Mouse (Mus musculus) forebrain, embryonic 14.5 days (tissue): ENCODE data around the gene Rgl1. TPM values are rescaled to one million over a fixed set of nuclear protein-coding genes. Genes with fewer than 3 reads are reported as not detected.

ENCODE experiments used
- ATAC-seq: fragments of 200-750 bp; cut with Nextera tagmentation; 2 replicates; pipeline ENCODE4 v1.8.0; 2017; ENCODE audit warnings: mild to moderate bottlenecking, moderate library complexity
- DNase-seq: peaks from one replicate; pipeline ENCODE4 v3.0.0-alpha.2; 2015; ENCODE audit warnings: low spot score
- H3K27ac ChIP-seq: fragments of 300-500 bp; sonication (generic); 2 replicates; pipeline ENCODE4 v1.5.1; 2014; ENCODE audit warnings: low read depth, mild to moderate bottlenecking, control low read depth, low read length, moderate library complexity
- H3K27me3 ChIP-seq: fragments of 300-500 bp; sonication (generic); replicated peaks from 2 replicates; pipeline ENCODE4 v1.6.1; 2014; ENCODE audit warnings: low read length, control low read depth, mixed read lengths; ENCODE audit not compliant: control insufficient read depth, insufficient read depth
- H3K36me3 ChIP-seq: fragments of 300-500 bp; sonication (generic); 2 replicates; pipeline ENCODE4 v1.6.1; 2014; ENCODE audit warnings: low read length, control low read depth; ENCODE audit not compliant: control insufficient read depth, insufficient read depth
- H3K4me1 ChIP-seq: fragments of 300-500 bp; sonication (generic); 2 replicates; pipeline ENCODE4 v1.6.1; 2014; ENCODE audit warnings: antibody characterized with exemption, low read length, control low read depth; ENCODE audit not compliant: control insufficient read depth, insufficient read depth
- H3K4me2 ChIP-seq: fragments of 300-500 bp; sonication (generic); 2 replicates; pipeline ENCODE4 v1.6.1; 2014; ENCODE audit warnings: mild to moderate bottlenecking, control low read depth, low read length
- H3K4me3 ChIP-seq: fragments of 300-500 bp; sonication (generic); 2 replicates; pipeline ENCODE4 v1.5.1; 2014; ENCODE audit warnings: low read depth, low read length, control low read depth
- H3K9ac ChIP-seq: fragments of 300-500 bp; sonication (generic); 2 replicates; pipeline ENCODE4 v1.6.1; 2014; ENCODE audit warnings: mild to moderate bottlenecking, low read length, control low read depth, moderate library complexity
- H3K9me3 ChIP-seq: fragments of 300-500 bp; sonication (generic); replicated peaks from 2 replicates; pipeline ENCODE4 v1.6.1; 2016; ENCODE audit warnings: low read length, control low read depth, mixed read lengths; ENCODE audit not compliant: control insufficient read depth
- WGBS: fragments of 180-500 bp; shearing (Covaris S2); extraction: QIAGEN DNeasy Blood & Tissue Kit; methylation state at CpG from one replicate; pipeline ENCODE4 v1.1.7; 2014; 5-methylcytosine and 5-hydroxymethylcytosine counted together
- polyA plus RNA-seq: library from polyadenylated mRNA; unstranded; fragments of >200 nt; fragmentation: Nextera tagmentation; extraction: Ambion mirVana; gene quantifications from 2 replicates; pipeline ENCODE4 v1.2.1, GENCODE M21; 2014

Rgl1 gene
- polyA plus RNA-seq, 1 experiment from 2014 or later = 16.4 TPM

- 88% methylated on average over 22 of the region's 22 CpGs for WGBS
- Histone ChIP-seq H3K9ac (no peak overlapping the region), H3K9me3 (no peaks in the 10 kb centered on the region), H3K4me2 (no peak overlapping the region), H3K27ac (no peak overlapping the region), H3K27me3 (no peaks in the 10 kb centered on the region), H3K36me3 (peaks cover 14% of the 10 kb centered on the region), H3K4me3 (no peak overlapping the region), H3K4me1 (no peaks in the 10 kb centered on the region)
- ATAC-seq (0 out of 2 replicates have a peak, but pooled peaks have one; percentile 22), DNase-seq (no peak)
These were observed 241.9 kb downstream of the Rgl1 start for GRCm38 (mm10) chr1:152524098-152524892.

DNA sequence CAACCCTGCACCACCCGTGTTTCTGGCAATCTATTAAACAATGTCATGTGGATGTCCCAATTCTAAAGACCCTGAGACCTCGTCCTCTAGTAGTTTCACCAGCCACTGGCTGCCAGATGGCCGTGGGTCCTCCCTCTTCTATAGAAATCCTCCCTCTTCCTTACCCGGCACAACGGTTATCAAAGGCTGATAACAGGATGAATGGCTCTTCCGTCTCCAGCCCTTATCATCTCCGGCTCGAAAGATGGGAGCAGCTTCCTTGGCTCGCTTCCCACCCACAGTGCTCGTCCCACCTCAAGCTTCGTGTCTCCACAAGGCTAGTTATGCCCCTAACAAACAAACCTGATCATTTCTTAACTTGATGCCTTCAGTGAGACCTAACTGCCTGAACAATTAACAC lies 242.9 kb downstream of the Rgl1 start:
- Histone ChIP-seq H3K4me1 (no peaks in the 10 kb centered on the region), H3K9me3 (no peaks in the 10 kb centered on the region), H3K4me2 (no peak overlapping the region), H3K36me3 (peaks cover 17% of the 10 kb centered on the region), H3K4me3 (no peak overlapping the region), H3K9ac (no peak overlapping the region), H3K27me3 (no peaks in the 10 kb centered on the region), H3K27ac (no peak overlapping the region)
- no peak for ATAC-seq
- WGBS = 86% methylated on average over 11 of the region's 11 CpGs
- DNase-seq = no peak

GRCm38 (mm10) chr1:152522226-152522625 lies 243.9 kb downstream of the Rgl1 start:
- H3K4me2 ChIP-seq = no peak overlapping the region
- no peaks in the 10 kb centered on the region for H3K4me1 ChIP-seq
- H3K27me3 ChIP-seq = no peaks in the 10 kb centered on the region
- H3K9ac ChIP-seq = no peak overlapping the region
- peaks cover 18% of the 10 kb centered on the region; the same call in 1 of the 2 replicates for H3K36me3 ChIP-seq
- H3K27ac ChIP-seq = no peak overlapping the region
- H3K9me3 ChIP-seq = no peaks in the 10 kb centered on the region
- 80% methylated on average over 3 of the region's 3 CpGs for WGBS
- DNase-seq = no peak
- ATAC-seq = no peak
- no peak overlapping the region for H3K4me3 ChIP-seq

- H3K4me1 ChIP-seq = no peaks in the 10 kb centered on the region
- 0 out of 2 replicates have a peak, but pooled peaks have one; percentile 32 for ATAC-seq
- H3K36me3 ChIP-seq = peaks cover 21% of the 10 kb centered on the region; the same call in 1 of the 2 replicates
- peak; percentile 71 for DNase-seq
- WGBS = 82% methylated on average over 16 of the region's 16 CpGs
- no peak overlapping the region for H3K4me3 ChIP-seq
- no peak overlapping the region for H3K4me2 ChIP-seq
- no peak overlapping the region for H3K27ac ChIP-seq
- no peaks in the 10 kb centered on the region for H3K27me3 ChIP-seq
- no peak overlapping the region for H3K9ac ChIP-seq
- no peaks in the 10 kb centered on the region for H3K9me3 ChIP-seq
These were observed 245.2 kb downstream of the Rgl1 start for GRCm38 (mm10) chr1:152520798-152521575.

DNA sequence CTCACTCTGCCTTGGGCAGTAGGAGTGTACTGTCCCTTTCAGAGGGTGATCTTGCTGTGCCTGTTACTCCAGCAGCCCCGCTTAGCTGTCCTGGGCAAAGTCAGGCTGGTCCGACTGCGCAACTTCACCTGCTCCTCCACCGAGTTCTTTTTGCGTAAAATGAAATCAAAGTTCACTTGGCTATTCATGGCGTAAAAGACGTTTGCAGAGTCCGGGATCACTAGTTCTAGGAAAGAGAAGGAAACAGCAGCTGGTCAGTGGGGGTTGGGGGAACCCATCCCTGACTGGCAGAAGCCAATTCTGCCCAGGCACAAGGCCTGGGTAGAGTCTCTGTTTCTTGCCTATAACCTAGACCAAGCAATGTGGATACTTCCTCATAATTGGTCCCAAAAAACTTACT lies 247.2 kb downstream of the Rgl1 start:
- Histone ChIP-seq H3K27ac (no peak overlapping the region), H3K27me3 (no peaks in the 10 kb centered on the region), H3K4me2 (no peak overlapping the region), H3K9me3 (no peaks in the 10 kb centered on the region), H3K9ac (no peak overlapping the region), H3K36me3 (peaks cover 21% of the 10 kb centered on the region; the same call in 1 of the 2 replicates), H3K4me3 (no peak overlapping the region), H3K4me1 (no peaks in the 10 kb centered on the region)
- ATAC-seq = no peak
- no peak for DNase-seq
- WGBS = 92% methylated on average over 8 of the region's 8 CpGs

- Histone ChIP-seq H3K36me3 (peaks cover 19% of the 10 kb centered on the region; the same call in 1 of the 2 replicates), H3K4me3 (no peak overlapping the region), H3K27me3 (no peaks in the 10 kb centered on the region), H3K27ac (no peak overlapping the region), H3K4me1 (no peaks in the 10 kb centered on the region), H3K9me3 (no peaks in the 10 kb centered on the region), H3K9ac (no peak overlapping the region), H3K4me2 (no peak overlapping the region)
- ATAC-seq = no peak
- no peak for DNase-seq
- WGBS = 87% methylated on average over 4 of the region's 4 CpGs
These were observed 249.0 kb downstream of the Rgl1 start for GRCm38 (mm10) chr1:152517057-152517570.

DNA sequence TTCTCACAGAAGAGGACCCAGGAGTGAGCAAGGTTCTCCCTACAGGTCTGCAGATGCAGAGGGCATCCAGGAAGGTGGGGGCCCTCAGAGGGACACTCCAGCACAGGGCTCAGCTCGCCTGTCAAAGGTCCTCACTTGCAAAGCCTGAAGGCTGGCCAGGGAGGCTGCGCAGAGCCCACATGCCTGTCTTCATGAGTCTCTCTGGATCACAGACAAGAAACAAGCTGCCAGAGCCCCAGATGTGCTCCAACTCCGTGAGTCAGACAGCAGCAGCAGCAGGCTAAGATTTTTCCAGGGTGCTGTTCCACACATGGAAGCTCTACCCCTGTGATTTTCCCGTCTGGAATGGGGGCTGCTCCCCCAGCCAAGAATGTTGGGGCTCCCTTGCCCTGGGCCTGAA lies 251.9 kb downstream of the Rgl1 start:
- no peak overlapping the region for H3K27ac ChIP-seq
- no peak for ATAC-seq

DNA sequence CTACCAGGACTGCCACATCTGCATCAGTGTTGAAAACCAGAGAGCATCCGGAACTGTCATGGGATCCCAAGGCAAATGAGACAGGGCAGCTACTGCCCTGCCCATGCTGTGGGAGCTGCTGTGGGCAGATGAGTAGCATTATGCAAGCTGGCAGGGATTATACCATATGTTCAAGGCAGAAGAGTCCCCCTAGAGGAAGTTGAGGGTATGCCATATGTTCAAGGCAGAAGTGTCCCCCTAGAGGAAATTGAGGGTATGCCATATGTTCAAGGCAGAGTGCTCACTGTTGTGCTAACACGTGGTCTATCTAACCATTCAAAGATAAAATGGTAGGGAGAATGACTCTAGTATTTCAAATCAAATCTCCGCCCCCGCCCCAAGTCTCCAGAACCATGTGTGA lies 254.9 kb downstream of the Rgl1 start:
- no peak overlapping the region for H3K9ac ChIP-seq
- no peak overlapping the region for H3K4me3 ChIP-seq
- H3K27ac ChIP-seq = no peak overlapping the region
- H3K36me3 ChIP-seq = no peaks in the 10 kb centered on the region
- no peaks in the 10 kb centered on the region for H3K27me3 ChIP-seq
- DNase-seq = peak; percentile 50
- 72% methylated on average over 4 of the region's 4 CpGs for WGBS
- ATAC-seq = peak; percentile 48
- no peaks in the 10 kb centered on the region for H3K9me3 ChIP-seq
- no peaks in the 10 kb centered on the region for H3K4me1 ChIP-seq
- H3K4me2 ChIP-seq = no peak overlapping the region

More for the DNA sequence above, 251.9 kb downstream of the Rgl1 start:
- Histone ChIP-seq H3K4me2 (no peak overlapping the region), H3K27me3 (no peaks in the 10 kb centered on the region), H3K4me1 (no peaks in the 10 kb centered on the region), H3K9ac (no peak overlapping the region), H3K36me3 (peaks cover 13% of the 10 kb centered on the region; the same call in 1 of the 2 replicates), H3K4me3 (no peak overlapping the region), H3K9me3 (no peaks in the 10 kb centered on the region)
- 64% methylated on average over 4 of the region's 4 CpGs for WGBS
- DNase-seq = peak; percentile 24
